Mouse (Mus musculus) hindbrain, embryonic 16.5 days (tissue): ENCODE data around the gene Ghrh. TPM values are rescaled to one million over a fixed set of nuclear protein-coding genes. Genes with fewer than 3 reads are reported as not detected.
A peak's percentile ranks its signal among the peaks of the same experiment; 100 is the strongest.

Experiments used
- ATAC-seq: fragments of 200-750 bp; cut with Nextera tagmentation; 2 replicates; pipeline ENCODE4 v1.8.0; 2017; ENCODE audit warnings: moderate TSS enrichment, moderate library complexity
- H3K27ac ChIP-seq: fragments of 300-500 bp; sonication (generic); 2 replicates; pipeline ENCODE4 v1.5.1; 2014; ENCODE audit warnings: low read depth, mild to moderate bottlenecking, control low read depth, low read length, moderate library complexity
- H3K27me3 ChIP-seq: fragments of 300-500 bp; sonication (generic); replicated peaks from 2 replicates; pipeline ENCODE4 v1.6.1; 2014; ENCODE audit warnings: low read length; ENCODE audit not compliant: control insufficient read depth, insufficient read depth
- H3K36me3 ChIP-seq: fragments of 300-500 bp; sonication (generic); 2 replicates; pipeline ENCODE4 v1.6.1; 2014; ENCODE audit warnings: mild to moderate bottlenecking, low read length, moderate library complexity, mixed read lengths; ENCODE audit not compliant: control insufficient read depth, insufficient read depth
- H3K4me1 ChIP-seq: fragments of 300-500 bp; sonication (generic); 2 replicates; pipeline ENCODE4 v1.6.1; 2014; ENCODE audit warnings: low read depth, low read length; ENCODE audit not compliant: control insufficient read depth, insufficient read depth
- H3K4me2 ChIP-seq: fragments of 300-500 bp; sonication (generic); 2 replicates; pipeline ENCODE4 v1.6.1; 2014; ENCODE audit warnings: mild to moderate bottlenecking, low read length, control low read depth, moderate library complexity
- H3K4me3 ChIP-seq: fragments of 300-500 bp; sonication (generic); 2 replicates; pipeline ENCODE4 v1.5.1; 2014; ENCODE audit warnings: mild to moderate bottlenecking, low read length, control low read depth, moderate library complexity
- H3K9ac ChIP-seq: fragments of 300-500 bp; sonication (generic); 2 replicates; pipeline ENCODE4 v1.6.1; 2014; ENCODE audit warnings: low read depth, mild to moderate bottlenecking, control low read depth, low read length, moderate library complexity
- H3K9me3 ChIP-seq: fragments of 300-500 bp; sonication (generic); 2 replicates; pipeline ENCODE4 v1.6.1; 2014; ENCODE audit warnings: mild to moderate bottlenecking, low read length, moderate library complexity; ENCODE audit not compliant: control insufficient read depth
- WGBS: fragments of 180-500 bp; shearing (Covaris S2); extraction: QIAGEN DNeasy Blood & Tissue Kit; methylation state at CpG from one replicate; pipeline ENCODE4 v1.1.7; 2014; 5-methylcytosine and 5-hydroxymethylcytosine counted together
- polyA plus RNA-seq: library from polyadenylated mRNA; unstranded; fragments of >200 nt; fragmentation: Nextera tagmentation; extraction: Ambion mirVana; gene quantifications from 2 replicates; pipeline ENCODE4 v1.2.1, GENCODE M21; 2015

The Ghrh gene
- polyA plus RNA-seq, 1 experiment from 2014 or later, result 1.0 TPM

GRCm38 (mm10) chr2:157360028-157360427, 12.7 kb upstream of the Ghrh start:
- 96% methylated on average over 5 of the region's 5 CpGs for WGBS
- H3K27me3 ChIP-seq, result no peaks in the 10 kb centered on the region
- H3K4me1 ChIP-seq, result no peaks in the 10 kb centered on the region
- no peak overlapping the region for H3K27ac ChIP-seq
- no peak overlapping the region for H3K9ac ChIP-seq
- no peak overlapping the region for H3K4me3 ChIP-seq
- H3K36me3 ChIP-seq, result no peaks in the 10 kb centered on the region
- H3K9me3 ChIP-seq, result no peaks in the 10 kb centered on the region
- H3K4me2 ChIP-seq, result no peak overlapping the region
- ATAC-seq, result no peak

GRCm38 (mm10) chr2:157354106-157354505, 6.8 kb upstream of the Ghrh start:
- Histone ChIP-seq H3K36me3 (no peaks in the 10 kb centered on the region), H3K9ac (no peak overlapping the region), H3K27me3 (no peaks in the 10 kb centered on the region), H3K9me3 (no peaks in the 10 kb centered on the region), H3K4me1 (peaks cover 7% of the 10 kb centered on the region), H3K4me2 (no peak overlapping the region), H3K4me3 (no peak overlapping the region), H3K27ac (peak overlapping the region; percentile 29; the same call in 1 of the 2 replicates)
- ATAC-seq, result no peak
- WGBS, result 57% methylated on average over 3 of the region's 3 CpGs

- H3K27ac ChIP-seq, result no peak overlapping the region
These were observed 5.9 kb upstream of the Ghrh start for GRCm38 (mm10) chr2:157353183-157353582.

GRCm38 (mm10) chr2:157349121-157349778, 1.9 kb upstream of the Ghrh start:
- Histone ChIP-seq H3K36me3 (no peaks in the 10 kb centered on the region), H3K27me3 (no peaks in the 10 kb centered on the region), H3K4me1 (peaks cover 26% of the 10 kb centered on the region), H3K4me3 (no peak overlapping the region), H3K9ac (peak overlapping the region; percentile 41; the same call in 1 of the 2 replicates), H3K27ac (peak overlapping the region; percentile 90), H3K4me2 (peak overlapping the region; percentile 40), H3K9me3 (no peaks in the 10 kb centered on the region)
- peak; percentile 27; the same call in 1 of the 2 replicates for ATAC-seq
- WGBS, result 24% methylated on average over 12 of the region's 12 CpGs

More at GRCm38 (mm10) chr2:157353183-157353582, 5.9 kb upstream of the Ghrh start:
- Histone ChIP-seq H3K9ac (no peak overlapping the region), H3K9me3 (no peaks in the 10 kb centered on the region), H3K36me3 (no peaks in the 10 kb centered on the region), H3K27me3 (no peaks in the 10 kb centered on the region), H3K4me3 (no peak overlapping the region), H3K4me2 (no peak overlapping the region), H3K4me1 (peaks cover 15% of the 10 kb centered on the region)
- WGBS, result 74% methylated on average over 4 of the region's 4 CpGs
- ATAC-seq, result no peak

- peak overlapping the region; percentile 41 for H3K9ac ChIP-seq
- WGBS, result 41% methylated on average over 6 of the region's 6 CpGs
- H3K9me3 ChIP-seq, result no peaks in the 10 kb centered on the region
- H3K4me1 ChIP-seq, result peaks cover 43% of the 10 kb centered on the region
- H3K4me3 ChIP-seq, result no peak overlapping the region
- no peaks in the 10 kb centered on the region for H3K27me3 ChIP-seq
- H3K36me3 ChIP-seq, result no peaks in the 10 kb centered on the region
- H3K4me2 ChIP-seq, result no peak overlapping the region
- no peak for ATAC-seq
- H3K27ac ChIP-seq, result peak overlapping the region; percentile 51; the same call in 1 of the 2 replicates
These were observed 4.0 kb downstream of the Ghrh start for GRCm38 (mm10) chr2:157343337-157343736.

- Histone ChIP-seq H3K4me1 (peaks cover 35% of the 10 kb centered on the region), H3K27me3 (no peaks in the 10 kb centered on the region), H3K36me3 (no peaks in the 10 kb centered on the region), H3K27ac (peak overlapping the region; percentile 80), H3K9me3 (no peaks in the 10 kb centered on the region), H3K4me3 (no peak overlapping the region), H3K9ac (no peak overlapping the region), H3K4me2 (no peak overlapping the region)
- 23% methylated on average over 5 of the region's 5 CpGs for WGBS
- ATAC-seq, result no peak
These were observed 4.9 kb downstream of the Ghrh start for GRCm38 (mm10) chr2:157342328-157342926.

GRCm38 (mm10) chr2:157341554-157342270, 5.6 kb downstream of the Ghrh start:
- Histone ChIP-seq H3K9me3 (no peaks in the 10 kb centered on the region), H3K9ac (peak overlapping the region; percentile 59), H3K36me3 (no peaks in the 10 kb centered on the region), H3K27me3 (no peaks in the 10 kb centered on the region), H3K4me3 (no peak overlapping the region), H3K4me1 (peaks cover 31% of the 10 kb centered on the region), H3K27ac (peak overlapping the region; percentile 80), H3K4me2 (no peak overlapping the region)
- peak; percentile 49 for ATAC-seq
- WGBS, result 34% methylated on average over 11 of the region's 11 CpGs

- peak; percentile 85 for ATAC-seq
- H3K36me3 ChIP-seq, result no peaks in the 10 kb centered on the region
- H3K4me1 ChIP-seq, result peaks cover 31% of the 10 kb centered on the region
- H3K4me3 ChIP-seq, result no peak overlapping the region
- peak overlapping the region; percentile 74 for H3K27ac ChIP-seq
- 10% methylated on average over 7 of the region's 7 CpGs for WGBS
- H3K4me2 ChIP-seq, result no peak overlapping the region
- H3K27me3 ChIP-seq, result no peaks in the 10 kb centered on the region
- no peaks in the 10 kb centered on the region for H3K9me3 ChIP-seq
- H3K9ac ChIP-seq, result no peak overlapping the region; the same call in 1 of the 2 replicates
These were observed 7.0 kb downstream of the Ghrh start for GRCm38 (mm10) chr2:157340221-157340741.

- H3K4me3 ChIP-seq, result no peak overlapping the region
- WGBS, result 62% methylated on average over 7 of the region's 7 CpGs
- ATAC-seq, result no peak
- H3K9ac ChIP-seq, result no peak overlapping the region
- H3K27ac ChIP-seq, result peak overlapping the region; percentile 74
- peaks cover 31% of the 10 kb centered on the region for H3K4me1 ChIP-seq
- H3K36me3 ChIP-seq, result no peaks in the 10 kb centered on the region
- no peak overlapping the region for H3K4me2 ChIP-seq
- no peaks in the 10 kb centered on the region for H3K27me3 ChIP-seq
- H3K9me3 ChIP-seq, result no peaks in the 10 kb centered on the region
These were observed 7.8 kb downstream of the Ghrh start for GRCm38 (mm10) chr2:157339532-157339931.
